Mouse (Mus musculus): ENCODE measurements around the gene Dazap1. TPM values are rescaled to one million over a fixed set of nuclear protein-coding genes. Genes with fewer than 3 reads are reported as not detected.
"Not testable (repeated sequence)": the region's sequence is repeated elsewhere in the genome, so short reads cannot be mapped to it uniquely, and the experiment has no call there.

Gene Dazap1
- total RNA-seq (2021) = 10 to 100 TPM; 76.9 to 93.8 TPM

DNA sequence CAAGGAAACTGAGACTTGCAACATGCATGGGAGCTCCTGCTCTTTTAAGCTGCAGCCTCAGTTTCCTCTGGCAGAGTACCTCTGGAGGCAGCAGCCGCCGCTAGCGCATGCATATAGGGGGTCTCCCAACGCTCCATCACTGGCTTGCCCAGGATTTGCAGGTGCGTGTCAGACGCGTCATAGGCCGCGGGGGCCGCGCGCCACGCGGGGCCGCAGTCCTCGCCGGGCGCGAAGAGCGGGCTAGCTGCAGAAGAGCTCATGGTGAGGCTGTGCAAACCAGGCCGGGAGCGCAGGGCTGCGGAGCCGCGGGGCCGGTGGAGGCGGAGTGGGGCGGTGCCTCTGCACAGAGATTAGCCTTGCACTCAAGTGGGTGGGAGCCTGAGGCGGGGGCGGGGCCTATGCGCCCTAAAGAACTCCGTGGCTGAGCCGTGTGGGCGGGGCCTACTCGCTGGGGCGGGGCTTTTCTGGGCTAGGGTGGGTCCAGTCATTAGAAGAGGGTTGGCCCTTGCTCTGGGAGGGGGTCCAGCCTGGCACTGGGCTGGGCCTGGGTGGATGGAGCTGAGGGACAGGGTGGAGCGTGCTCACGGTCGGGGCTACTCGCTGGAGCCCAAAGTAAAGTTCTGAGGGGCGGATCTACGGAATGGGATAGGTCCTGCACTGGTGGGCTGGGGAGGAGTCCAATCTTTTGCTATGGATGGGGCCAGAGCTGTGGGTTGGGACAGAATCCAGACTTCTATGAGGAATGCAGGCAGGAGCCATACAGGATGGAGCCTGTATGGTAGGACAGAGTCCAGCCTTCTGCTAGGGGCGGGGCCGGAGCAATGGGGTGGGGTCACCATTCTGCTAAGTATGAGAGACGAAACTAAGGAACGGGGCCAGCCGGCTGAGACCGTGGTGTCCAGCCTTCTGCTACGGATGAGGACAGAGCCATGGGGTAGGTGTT is at the start of gene Dazap1, which contains the start of gene Gamt:
Gene Dazap1 (plus strand): TSS at position 845 of the 943 bp plus-strand sequence.
Gene Gamt (minus strand): TSS at position 371 of the 943 bp plus-strand sequence.
- peak; percentile 89 to 91 for DNase-seq (ENCODE audit: low spot score in 2 of 2)
- intact Hi-C loops (cut with DNase I) = loop anchor here (1.0 kb wide), 1 partner anchor 12 kb away; the partner anchor contains the start of gene Ndufs7

DNA sequence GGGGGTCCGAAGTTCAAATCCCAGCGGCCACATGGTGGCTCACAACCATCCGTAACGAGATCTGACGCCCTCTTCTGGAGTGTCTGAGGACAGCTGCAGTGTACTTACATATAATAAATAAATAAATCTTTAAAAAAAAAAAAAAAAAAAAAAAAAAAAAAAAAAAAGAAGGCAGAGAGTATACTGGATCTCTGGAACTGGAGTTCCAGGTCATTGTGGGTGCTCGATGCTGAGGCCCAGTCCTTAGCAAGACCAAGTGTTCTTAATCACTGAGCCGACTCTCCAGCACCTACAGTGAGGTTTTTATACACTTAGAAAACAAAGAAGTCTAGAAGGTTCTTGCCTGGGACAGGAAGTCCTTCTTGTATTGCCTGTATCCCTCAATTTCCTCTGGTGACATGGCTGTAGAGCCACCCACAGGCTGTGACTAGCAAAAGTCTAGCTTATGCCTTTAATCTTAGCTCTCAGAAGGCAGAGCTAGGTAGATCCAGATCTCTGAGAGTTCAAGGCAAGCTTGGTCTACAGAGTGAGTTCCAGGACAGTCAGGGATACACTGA is 49.7 kb upstream of the Dazap1 start:
- intact Hi-C loops (cut with DNase I); DNase-seq (ENCODE audit: low spot score in 2 of 2): not testable (repeated sequence)

DNA sequence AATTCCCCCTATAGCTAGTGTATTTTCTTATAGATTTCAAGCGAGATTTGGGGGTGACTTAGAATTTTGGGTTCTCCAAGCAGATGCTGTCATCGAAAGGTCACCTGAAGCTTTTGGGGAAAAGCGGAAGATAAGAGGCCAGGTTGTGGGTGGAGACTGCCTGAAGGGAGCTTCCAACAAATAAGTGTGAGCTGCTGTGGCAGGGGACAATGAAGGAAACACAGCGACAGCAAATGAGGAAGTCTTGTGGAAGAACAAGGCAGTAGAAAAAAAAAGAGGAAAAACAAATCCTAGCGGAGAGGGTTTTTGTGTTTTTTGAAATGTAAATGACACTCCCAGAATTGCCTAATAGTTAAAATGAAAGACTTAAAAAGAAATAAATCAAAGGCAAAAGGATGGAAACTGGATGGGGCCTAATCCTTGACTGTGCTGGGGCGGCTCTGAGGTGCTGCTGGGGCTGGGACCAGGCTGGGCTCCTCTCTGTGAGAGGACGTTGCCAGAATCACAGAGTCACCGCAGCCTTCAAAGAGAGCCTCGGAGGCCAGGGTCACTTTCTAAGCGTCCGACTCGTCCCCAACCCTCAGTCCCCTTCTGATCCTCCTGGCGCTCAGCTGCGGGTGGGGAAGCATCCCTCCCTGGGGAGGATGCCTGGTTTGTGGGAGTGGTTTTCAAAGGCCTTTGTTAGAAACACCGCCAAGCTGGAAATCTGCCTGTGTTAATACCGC is 46.1 kb upstream of the Dazap1 start:
- intact Hi-C loops (cut with DNase I) = no loop called here
- DNase-seq (ENCODE audit: low spot score in 2 of 2) = no peak

GRCm38 (mm10) chr10:80220676-80221075 is 40.6 kb upstream of the Dazap1 start:
- no peak for DNase-seq (ENCODE audit: low spot score in 2 of 2)
- intact Hi-C loops (cut with DNase I) = no loop called here

DNA sequence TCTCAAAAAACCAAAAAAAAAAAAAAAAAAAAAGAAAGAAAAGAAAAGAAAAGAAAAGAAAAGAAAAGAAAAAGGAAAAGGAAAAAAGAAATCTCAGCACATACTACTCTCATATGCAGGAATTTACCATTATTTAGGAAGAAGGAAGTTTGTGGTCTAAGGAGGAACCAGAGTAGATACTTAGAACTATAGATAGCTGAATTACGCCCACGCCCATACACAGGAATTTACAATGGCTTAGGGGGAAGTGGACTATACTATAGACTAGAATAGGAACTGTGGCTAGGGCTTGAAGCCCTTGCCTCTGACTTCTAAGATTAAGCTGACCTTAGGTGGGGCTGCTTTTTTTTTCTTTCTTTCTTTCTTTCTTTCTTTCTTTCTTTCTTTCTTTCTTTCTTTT is 38.1 kb upstream of the Dazap1 start:
- not testable (repeated sequence) for DNase-seq (ENCODE audit: low spot score in 2 of 2)

DNA sequence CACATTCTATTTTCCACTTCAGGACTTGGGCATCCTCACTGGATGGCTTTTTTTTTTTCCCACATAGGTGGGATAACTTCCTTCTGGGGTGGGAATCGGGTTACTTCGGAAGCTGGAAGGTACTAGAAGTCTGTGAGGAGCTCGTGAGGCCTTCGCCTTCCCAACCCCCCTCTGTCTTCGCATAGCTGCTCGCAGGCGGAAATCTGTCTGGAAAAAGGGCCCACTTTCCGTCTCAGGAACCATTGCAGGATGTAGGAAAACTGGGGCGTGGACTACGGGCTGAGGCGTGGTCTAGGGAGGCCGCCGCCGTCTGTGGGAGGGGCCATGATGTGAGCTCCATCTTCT is 35.2 kb upstream of the Dazap1 start:
- DNase-seq (ENCODE audit: low spot score in 2 of 2) = no peak
- intact Hi-C loops (cut with DNase I) = loop anchor here (5.0 kb wide), 1 partner anchor 49 kb away; the partner anchor contains the start of gene Efna2

More for the DNA sequence above, 38.1 kb upstream of the Dazap1 start:
- intact Hi-C loops (cut with DNase I) = not testable (repeated sequence)

- DNase-seq (ENCODE audit: low spot score in 2 of 2) = peak; percentile 99
- intact Hi-C loops (cut with DNase I) = loop anchor here (5.0 kb wide), 1 partner anchor 49 kb away; the partner anchor contains the start of gene Efna2
These were observed 34.7 kb upstream of the Dazap1 start, which contains the start of gene Mum1 for GRCm38 (mm10) chr10:80226416-80227165. Mum1 (plus strand) TSS chr10:80226434.

GRCm38 (mm10) chr10:80227166-80227539 is 34.1 kb upstream of the Dazap1 start:
- intact Hi-C loops (cut with DNase I) = loop anchor here (5.0 kb wide), 1 partner anchor 50 kb away; the partner anchor contains the start of gene Efna2
- DNase-seq (ENCODE audit: low spot score in 2 of 2) = no peak

GRCm38 (mm10) chr10:80227877-80228775 is 33.2 kb upstream of the Dazap1 start:
- peak in 1 of 2 experiments; percentile 49 for DNase-seq (ENCODE audit: low spot score in 2 of 2)
- intact Hi-C loops (cut with DNase I) = loop anchor here (2.0 to 5.0 kb wide), 2 partner anchors 17 to 51 kb away; partner anchors contain the start of gene Efna2

- intact Hi-C loops (cut with DNase I) = no loop called here
- no peak for DNase-seq (ENCODE audit: low spot score in 2 of 2)
These were observed 25.0 kb upstream of the Dazap1 start for GRCm38 (mm10) chr10:80236145-80236825.

DNA sequence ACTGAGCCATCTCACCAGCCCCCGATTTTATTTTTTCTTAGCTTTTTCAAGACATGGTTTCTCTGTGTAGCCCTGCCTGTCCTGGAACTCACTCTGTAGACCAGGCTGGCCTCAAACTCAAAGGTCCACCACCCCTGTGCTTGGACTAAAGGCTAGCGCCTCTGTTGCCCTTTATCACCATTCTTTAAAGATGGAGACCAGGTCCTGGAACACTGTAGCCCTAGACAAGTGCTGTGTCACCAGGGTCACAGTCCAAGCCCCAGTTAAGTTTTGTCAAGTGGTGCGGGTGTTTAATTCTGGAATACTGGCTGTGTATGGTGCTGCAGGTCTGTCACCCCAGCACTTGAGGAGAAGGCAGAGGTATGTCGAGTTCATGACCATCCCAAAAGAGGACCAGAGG is 24.3 kb upstream of the Dazap1 start:
- intact Hi-C loops (cut with DNase I) = no loop called here
- DNase-seq (ENCODE audit: low spot score in 2 of 2) = no peak

GRCm38 (mm10) chr10:80238306-80238705 is 23.0 kb upstream of the Dazap1 start:
- DNase-seq (ENCODE audit: low spot score in 2 of 2) = no peak
- intact Hi-C loops (cut with DNase I) = no loop called here

GRCm38 (mm10) chr10:80239791-80240190 is 21.5 kb upstream of the Dazap1 start:
- DNase-seq (ENCODE audit: low spot score in 2 of 2) = no peak
- intact Hi-C loops (cut with DNase I) = no loop called here

- intact Hi-C loops (cut with DNase I) = no loop called here
- no peak for DNase-seq (ENCODE audit: low spot score in 2 of 2)
These were observed 19.2 kb upstream of the Dazap1 start for GRCm38 (mm10) chr10:80242088-80242487.

GRCm38 (mm10) chr10:80242607-80243006 is 18.7 kb upstream of the Dazap1 start:
- no peak for DNase-seq (ENCODE audit: low spot score in 2 of 2)
- intact Hi-C loops (cut with DNase I) = no loop called here

DNA sequence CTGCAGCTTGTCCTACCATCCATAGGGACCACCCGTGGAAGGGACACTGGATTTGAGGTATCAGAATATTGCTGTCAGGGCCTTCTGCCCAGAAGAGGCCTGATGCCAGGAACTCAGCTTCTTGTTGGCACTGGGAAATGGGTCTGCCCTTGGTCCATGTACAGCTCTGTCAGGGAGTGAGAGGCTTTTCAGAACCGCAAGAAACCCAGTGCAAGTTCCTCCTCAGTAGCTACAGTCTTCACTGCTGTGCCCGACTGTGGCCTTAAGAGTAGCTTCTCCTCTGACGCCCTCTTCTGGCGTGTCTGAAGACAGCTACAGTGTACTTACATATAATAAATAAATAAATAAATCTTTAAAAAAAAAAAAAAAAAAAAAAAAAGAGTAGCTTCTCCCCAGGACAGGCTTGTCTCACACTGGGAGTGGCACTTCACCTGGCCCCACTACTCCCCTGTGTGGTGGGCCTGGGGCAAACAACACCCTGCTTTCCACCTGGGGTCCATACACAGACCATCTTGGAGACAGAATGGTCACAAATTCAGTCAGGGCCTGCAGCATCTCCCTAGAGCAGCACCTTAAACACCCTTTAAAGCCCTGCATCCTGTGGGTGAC is 16.4 kb upstream of the Dazap1 start:
- DNase-seq (ENCODE audit: low spot score in 2 of 2) = no peak
- intact Hi-C loops (cut with DNase I) = loop anchor here (1.0 to 2.0 kb wide), 3 partner anchors 16 to 70 kb away; no protein-coding TSS in a partner anchor

GRCm38 (mm10) chr10:80245600-80245999 is 15.7 kb upstream of the Dazap1 start:
- intact Hi-C loops (cut with DNase I) = loop anchor here (1.0 to 2.0 kb wide), 3 partner anchors 17 to 70 kb away; no protein-coding TSS in a partner anchor
- DNase-seq (ENCODE audit: low spot score in 2 of 2) = peak; percentile 77 to 86

Measured in left cerebral cortex, postnatal 25 days (tissue).